Mouse (Mus musculus) heart, postnatal 25 days (tissue): ENCODE data around the gene Gpatch4. TPM values are rescaled to one million over a fixed set of nuclear protein-coding genes. Genes with fewer than 3 reads are reported as not detected.

Source experiments
- DNase-seq: peaks from one replicate; pipeline ENCODE4 v3.0.0; 2022; ENCODE audit warnings: low spot score
- intact Hi-C: fragments of 180-260 bp; cut with DNase I; formaldehyde crosslinking; loops from one replicate; pipeline ENCODE4 v1.15.1; 2025
- total RNA-seq, 2 experiments: library from RNA; stranded (reverse); gene quantifications; 2 replicates each; pipeline ENCODE4 v1.2.3; 2021

The Gpatch4 gene
- total RNA-seq, 2 experiments from 2014 or later: 7.8 to 10.2 TPM

DNA sequence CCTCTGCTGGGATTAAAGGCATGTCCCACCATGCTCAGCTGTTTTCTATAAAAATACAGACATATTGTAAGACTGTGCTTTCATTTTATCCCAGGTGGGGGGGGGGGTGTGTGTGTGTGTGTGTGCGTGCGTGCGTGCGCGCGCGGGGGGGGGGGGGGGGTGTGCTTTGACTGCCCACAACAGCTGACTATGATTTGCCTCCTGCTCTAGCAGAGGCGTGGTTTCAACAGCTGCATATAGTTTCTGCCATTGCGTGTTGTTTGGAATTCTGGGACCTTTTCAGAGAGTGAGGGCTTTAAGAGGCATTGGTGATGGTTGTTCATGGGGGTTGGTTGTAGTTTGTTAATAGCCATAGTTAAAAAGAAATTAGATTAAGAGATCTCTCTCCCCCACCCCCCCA, 42.6 kb downstream of the Gpatch4 start:
- DNase-seq: no peak
- intact Hi-C loops: loop anchor here (5.0 kb wide), 1 partner anchor 72 kb away; no protein-coding TSS in a partner anchor

DNA sequence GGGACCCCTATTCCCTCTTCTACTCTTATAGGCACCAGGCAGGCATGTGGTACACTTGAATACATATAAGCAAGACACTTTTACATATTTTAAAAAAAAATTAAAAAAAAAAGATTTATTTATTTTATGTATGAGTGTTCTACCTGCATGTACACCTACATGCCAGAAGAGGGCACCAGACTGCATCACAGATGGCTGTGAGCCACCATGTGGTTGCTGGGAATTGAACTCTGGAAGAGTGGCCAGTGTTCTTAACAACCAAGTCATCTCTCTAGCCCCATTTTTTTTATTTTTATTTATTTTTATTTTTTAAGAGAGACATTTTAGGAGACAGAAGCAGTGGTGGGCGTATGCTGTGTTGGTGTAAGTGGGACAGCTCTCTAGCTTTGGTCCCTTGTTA, 44.8 kb downstream of the Gpatch4 start:
- intact Hi-C loops: loop anchor here (2.0 to 5.0 kb wide), 4 partner anchors 33 to 155 kb away; no protein-coding TSS in a partner anchor
- DNase-seq: no peak

GRCm38 (mm10) chr3:88090106-88090505, 47.2 kb downstream of the Gpatch4 start:
- intact Hi-C loops: loop anchor here (2.0 kb wide), 1 partner anchor 39 kb away; no protein-coding TSS in a partner anchor

DNA sequence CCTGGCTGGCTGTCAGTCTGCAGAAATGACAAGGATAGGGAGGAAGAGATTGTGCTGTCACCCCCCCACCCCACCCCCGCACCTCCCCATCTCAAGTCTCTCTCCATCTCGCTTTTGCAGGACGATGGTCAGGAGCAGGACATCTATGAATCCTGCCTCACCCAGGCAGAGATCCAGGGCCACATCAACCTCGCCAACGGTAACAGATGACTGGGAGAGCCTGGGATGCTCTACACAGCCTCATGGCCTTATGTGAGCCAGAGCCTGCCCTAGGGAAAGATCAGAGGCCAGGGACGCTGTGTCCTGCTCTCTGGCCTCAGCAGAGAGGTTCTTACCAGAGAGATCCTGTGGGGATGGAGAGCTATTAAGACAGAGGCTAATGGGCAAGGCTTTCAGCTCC, 47.7 kb downstream of the Gpatch4 start:
- no peak for DNase-seq
- intact Hi-C loops: loop anchor here (2.0 kb wide), 1 partner anchor 38 kb away; no protein-coding TSS in a partner anchor

More at GRCm38 (mm10) chr3:88090106-88090505, 47.2 kb downstream of the Gpatch4 start:
- DNase-seq: no peak

DNA sequence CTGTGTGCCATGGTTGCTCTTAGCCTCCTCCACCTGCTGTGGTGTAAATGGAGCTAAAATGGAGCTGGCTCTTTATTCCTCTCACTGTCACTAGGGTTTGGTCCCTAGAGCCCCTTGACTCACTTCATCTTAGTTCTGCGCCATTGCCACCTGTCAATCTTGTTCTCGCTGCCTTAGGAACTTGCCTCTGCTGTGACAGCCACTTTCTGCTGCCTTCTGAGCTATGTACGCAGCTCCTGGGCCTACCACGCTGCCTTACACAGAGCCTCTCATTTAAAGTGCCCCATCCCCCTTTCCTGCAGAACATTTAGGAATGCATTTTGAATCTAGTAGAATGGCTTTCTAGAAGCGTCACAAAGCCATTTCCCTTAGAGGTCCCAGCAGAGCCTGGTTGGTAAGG, 51.2 kb downstream of the Gpatch4 start:
- intact Hi-C loops: no loop called here
- no peak for DNase-seq

DNA sequence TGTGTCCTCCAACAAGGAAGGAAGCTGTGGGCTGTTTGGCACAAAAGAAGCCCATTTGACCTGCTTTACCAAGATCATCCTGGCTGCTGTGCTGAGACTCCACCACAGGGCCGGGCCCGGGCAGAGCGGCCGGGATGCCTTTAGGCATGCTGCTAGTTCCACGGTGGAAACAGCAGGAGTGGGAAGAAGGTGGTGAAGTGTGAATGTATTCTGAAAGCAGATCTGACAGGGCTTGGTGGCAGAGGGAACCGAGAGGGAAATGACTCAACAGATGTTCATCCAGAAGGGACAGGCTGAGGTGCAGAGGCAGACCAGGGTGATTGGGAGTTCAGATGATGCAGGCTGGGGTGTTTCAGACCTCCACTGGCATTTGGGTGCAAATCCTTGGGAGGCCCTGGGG, 54.8 kb downstream of the Gpatch4 start:
- intact Hi-C loops: no loop called here
- no peak for DNase-seq

- no peak for DNase-seq
- intact Hi-C loops: no loop called here
Observed at GRCm38 (mm10) chr3:88100251-88100650, 57.3 kb downstream of the Gpatch4 start.

GRCm38 (mm10) chr3:88101736-88102135, 58.8 kb downstream of the Gpatch4 start:
- DNase-seq: no peak
- intact Hi-C loops: no loop called here

- no peak for DNase-seq
- intact Hi-C loops: no loop called here
Observed at GRCm38 (mm10) chr3:88102196-88102595, 59.3 kb downstream of the Gpatch4 start.

- intact Hi-C loops: no loop called here
- no peak for DNase-seq
Observed at GRCm38 (mm10) chr3:88102611-88103010, 59.7 kb downstream of the Gpatch4 start.

Other genes with a start within 250 kb of the Gpatch4 start
- gene Ntrk1, start 247.9 kb upstream of the Gpatch4 start, total RNA-seq: under 1 TPM; 0.17 to 0.18 TPM
- under 1 TPM in 1 of 2 experiments, not detected in 1; 0.08 TPM for gene Insrr, start 246.2 kb upstream of the Gpatch4 start, total RNA-seq
- 10 to 100 TPM; 17.9 to 21.7 TPM for gene Pear1, start 218.8 kb upstream of the Gpatch4 start, total RNA-seq
- under 1 TPM in 1 of 2 experiments, not detected in 1; 0.08 TPM for gene Sh2d2a, start 196.4 kb upstream of the Gpatch4 start, total RNA-seq
- gene Prcc, start 157.5 kb upstream of the Gpatch4 start, total RNA-seq: 10 to 100 TPM; 48.3 to 50.7 TPM
- gene Hdgf, start 136.8 kb upstream of the Gpatch4 start, total RNA-seq: 100 to 1,000 TPM; 108 to 112 TPM
- gene Mrpl24, start 123.6 kb upstream of the Gpatch4 start, total RNA-seq: 10 to 100 TPM; 68.3 to 70.1 TPM
- gene Isg20l2, start 112.8 kb upstream of the Gpatch4 start, total RNA-seq: 10 to 100 TPM; 12.1 to 12.4 TPM
- 1 to 10 TPM; 6.0 to 6.1 TPM for gene Rrnad1, start 112.4 kb upstream of the Gpatch4 start, total RNA-seq
- not detected for gene Crabp2, start 94.4 kb upstream of the Gpatch4 start, total RNA-seq
- 10 to 100 TPM; 20.9 to 25.1 TPM for gene Nes, start 72.0 kb upstream of the Gpatch4 start, total RNA-seq
- under 1 TPM; 0.14 to 0.26 TPM for gene Bcan, start 42.9 kb upstream of the Gpatch4 start, total RNA-seq
- gene Hapln2, start 15.5 kb upstream of the Gpatch4 start, total RNA-seq: not detected
- 10 to 100 TPM; 64.1 to 71.5 TPM for gene Naxe, start 15.4 kb downstream of the Gpatch4 start, total RNA-seq
- gene Ttc24, start 35.2 kb downstream of the Gpatch4 start, total RNA-seq: not detected
- 1 to 10 TPM in 1 of 2 experiments, under 1 TPM in 1; 0.75 to 1.0 TPM for gene Iqgap3, start 38.9 kb downstream of the Gpatch4 start, total RNA-seq
- gene Mef2d, start 99.3 kb downstream of the Gpatch4 start, total RNA-seq: 100 to 1,000 TPM; 111 to 122 TPM
- gene Rhbg, start 211.6 kb downstream of the Gpatch4 start, total RNA-seq: not detected
- gene Gm38392, start 244.1 kb downstream of the Gpatch4 start, total RNA-seq: under 1 TPM in 1 of 2 experiments, not detected in 1; 0.22 TPM